Mouse (Mus musculus): ENCODE results near the gene Rdh16f2.
"Not testable (repeated sequence)": the region's sequence is repeated elsewhere in the genome, so short reads cannot be mapped to it uniquely, and the experiment has no call there.

Gene Rdh16f2

GRCm38 (mm10) chr10:127891481-127891880, 25.2 kb downstream of the Rdh16f2 start:
- DNase-seq (ENCODE audit: low spot score in 2 of 2) = no peak

GRCm38 (mm10) chr10:127893163-127894022, 27.1 kb downstream of the Rdh16f2 start:
- DNase-seq (ENCODE audit: low spot score in 2 of 2) = not testable (repeated sequence)

- no peak for DNase-seq (ENCODE audit: low spot score in 2 of 2)
Observed at GRCm38 (mm10) chr10:127896705-127897104, 30.4 kb downstream of the Rdh16f2 start.

- DNase-seq (ENCODE audit: low spot score in 2 of 2) = no peak
Observed at GRCm38 (mm10) chr10:127897506-127897905, 31.2 kb downstream of the Rdh16f2 start.

GRCm38 (mm10) chr10:127898218-127898617, 31.9 kb downstream of the Rdh16f2 start, which contains the start of gene Sdr9c7:
TSS of gene Sdr9c7 (plus strand) at chr10:127898518.
- DNase-seq (ENCODE audit: low spot score in 2 of 2) = no peak

GRCm38 (mm10) chr10:127899783-127900182, 33.5 kb downstream of the Rdh16f2 start:
- DNase-seq (ENCODE audit: low spot score in 2 of 2) = no peak

GRCm38 (mm10) chr10:127901751-127902150, 35.5 kb downstream of the Rdh16f2 start:
- DNase-seq (ENCODE audit: low spot score in 2 of 2) = no peak

GRCm38 (mm10) chr10:127903116-127903515, 36.8 kb downstream of the Rdh16f2 start:
- peak in 1 of 2 experiments; percentile 4 for DNase-seq (ENCODE audit: low spot score in 2 of 2)

GRCm38 (mm10) chr10:127904718-127905446, 38.6 kb downstream of the Rdh16f2 start:
- peak; percentile 11 to 27 for DNase-seq (ENCODE audit: low spot score in 2 of 2)

GRCm38 (mm10) chr10:127906138-127906537, 39.9 kb downstream of the Rdh16f2 start:
- no peak for DNase-seq (ENCODE audit: low spot score in 2 of 2)

- DNase-seq (ENCODE audit: low spot score in 2 of 2) = no peak
Observed at GRCm38 (mm10) chr10:127907386-127907951, 41.2 kb downstream of the Rdh16f2 start.

GRCm38 (mm10) chr10:127915578-127915977, 49.3 kb downstream of the Rdh16f2 start:
- no peak for DNase-seq (ENCODE audit: low spot score in 2 of 2)

- not testable (repeated sequence) for DNase-seq (ENCODE audit: low spot score in 2 of 2)
Observed at GRCm38 (mm10) chr10:127917183-127917582, 50.9 kb downstream of the Rdh16f2 start.

- no peak for DNase-seq (ENCODE audit: low spot score in 2 of 2)
Observed at GRCm38 (mm10) chr10:127917651-127918050, 51.4 kb downstream of the Rdh16f2 start.

GRCm38 (mm10) chr10:127922241-127922640, 56.0 kb downstream of the Rdh16f2 start:
- DNase-seq (ENCODE audit: low spot score in 2 of 2) = no peak

- no peak for DNase-seq (ENCODE audit: low spot score in 2 of 2)
Observed at GRCm38 (mm10) chr10:127923024-127923423, 56.8 kb downstream of the Rdh16f2 start.

- no peak for DNase-seq (ENCODE audit: low spot score in 2 of 2)
Observed at GRCm38 (mm10) chr10:127924597-127925378, 58.5 kb downstream of the Rdh16f2 start.
